Mouse (Mus musculus) heart, postnatal 0 days (tissue): Measurements from ENCODE around the gene Slc38a11.

ENCODE experiments used
- CTCF ChIP-seq: IDR thresholded peaks from 2 replicates; pipeline ENCODE4 v1.5.1; 2016; ENCODE audit warnings: antibody characterized with exemption, control low read depth, low read depth
- EP300 ChIP-seq: IDR thresholded peaks from 2 replicates; pipeline ENCODE4 v1.6.1; 2016; ENCODE audit warnings: antibody characterized with exemption, low read depth

DNA sequence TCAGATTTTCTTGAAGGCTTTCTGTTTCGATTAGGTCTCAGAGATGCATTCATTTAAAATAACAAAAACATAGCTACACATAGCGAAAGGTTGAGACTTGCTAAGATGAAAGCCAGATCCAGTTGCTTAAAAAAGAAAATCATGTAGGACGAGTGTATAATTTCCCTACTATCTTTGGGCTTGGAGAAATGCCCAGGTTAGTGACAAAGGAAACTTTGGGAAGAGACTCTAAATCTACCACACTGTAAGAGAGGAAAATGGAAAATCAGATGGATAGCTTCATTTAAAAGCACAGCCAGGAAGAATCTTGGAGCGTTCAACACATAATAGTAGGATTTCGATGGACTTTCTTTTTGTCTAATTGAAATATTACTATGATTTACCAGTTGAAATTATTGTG is 36.1 kb upstream of the Slc38a11 start:
- TF ChIP-seq CTCF, result no peak
- no peak for TF ChIP-seq EP300
